Mouse (Mus musculus): ENCODE results near the gene Cdc42se2.

The Cdc42se2 gene

DNA sequence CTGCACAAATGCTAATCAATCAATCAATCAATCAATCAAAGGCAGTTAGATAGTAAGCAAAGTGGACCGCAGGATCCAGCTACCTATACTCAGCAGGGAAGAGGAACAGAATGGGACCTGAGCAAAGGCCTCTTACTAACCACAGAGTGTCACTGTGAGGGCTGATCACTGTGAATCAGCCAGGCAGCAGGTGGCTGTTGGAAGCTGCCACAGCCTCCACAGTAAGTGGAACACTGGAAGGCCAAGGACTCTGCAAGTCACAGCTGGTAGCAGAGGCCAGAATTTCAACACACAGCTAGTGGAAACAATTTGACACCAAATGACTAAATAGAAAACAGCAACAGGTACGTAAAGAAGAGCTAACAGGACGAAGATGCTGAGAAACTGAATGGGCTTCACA, 68.9 kb downstream of the Cdc42se2 start:
- no peak for ATAC-seq (ENCODE audit: insufficient number of reproducible peaks, low FRiP score, low TSS enrichment)

DNA sequence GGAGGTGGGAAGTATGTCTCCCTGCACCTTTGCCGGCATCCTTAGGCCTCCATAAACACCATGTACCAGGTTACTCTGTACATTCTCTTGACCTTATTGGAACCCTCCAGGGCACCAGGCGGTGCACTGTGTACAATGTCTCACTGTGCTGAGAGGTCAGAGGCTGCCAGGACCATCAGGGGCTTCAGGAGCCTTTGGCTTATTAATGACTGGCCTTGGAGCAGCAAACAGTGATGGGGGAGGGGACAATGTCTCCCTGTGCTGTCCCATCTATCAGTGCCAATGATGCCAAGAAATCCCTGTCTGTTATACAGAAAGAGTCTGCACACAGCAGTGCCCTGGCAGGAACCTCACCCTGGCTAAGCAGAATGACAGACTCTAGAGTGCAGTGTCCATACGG, 69.6 kb downstream of the Cdc42se2 start:
- peak; percentile 40; the same call in 1 of the 2 replicates for ATAC-seq (ENCODE audit: insufficient number of reproducible peaks, low FRiP score, low TSS enrichment)

DNA sequence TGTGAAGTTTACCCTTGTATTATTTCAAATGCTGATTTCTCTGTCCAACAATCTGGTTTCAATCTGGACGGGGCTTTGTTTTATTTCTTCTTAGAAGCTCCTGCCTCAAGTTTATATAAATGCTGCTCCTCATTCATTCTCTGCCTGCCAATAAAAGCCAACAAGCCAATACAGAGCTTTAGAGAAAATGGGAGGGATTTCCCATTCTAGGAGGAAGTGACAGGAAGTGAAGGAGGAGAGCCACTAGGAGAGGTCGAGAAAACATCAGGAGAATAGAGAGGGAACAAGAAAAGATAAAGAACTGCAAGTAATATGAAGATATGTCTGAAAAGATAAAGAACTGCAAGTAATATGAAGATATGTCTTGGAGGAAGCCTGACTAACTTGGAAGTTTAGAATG, 74.6 kb downstream of the Cdc42se2 start:
- ATAC-seq (ENCODE audit: insufficient number of reproducible peaks, low FRiP score, low TSS enrichment), result no peak

- no peak for ATAC-seq (ENCODE audit: insufficient number of reproducible peaks, low FRiP score, low TSS enrichment)
Observed at GRCm38 (mm10) chr11:54710512-54711293, 76.8 kb downstream of the Cdc42se2 start.

DNA sequence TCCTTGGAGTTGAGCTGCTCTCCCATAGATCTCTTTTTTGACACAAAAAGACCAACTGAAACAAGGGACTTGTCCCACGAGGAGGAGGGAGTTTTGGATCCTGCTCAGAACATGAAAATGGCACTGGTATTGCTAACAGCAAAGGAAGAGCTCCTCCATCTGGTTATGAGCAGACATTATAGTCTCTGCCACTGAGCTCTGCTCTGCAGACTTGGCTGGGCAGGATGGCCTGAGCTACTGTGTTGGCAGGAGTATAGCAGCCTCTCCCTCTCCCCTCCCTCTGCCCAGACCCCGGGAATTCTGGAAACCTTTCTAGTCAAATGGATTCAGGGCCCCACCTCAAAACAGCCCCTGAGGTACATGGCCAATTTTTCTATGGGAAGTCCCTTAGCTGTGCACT, 77.8 kb downstream of the Cdc42se2 start:
- no peak for ATAC-seq (ENCODE audit: insufficient number of reproducible peaks, low FRiP score, low TSS enrichment)

GRCm38 (mm10) chr11:54708153-54708552, 79.3 kb downstream of the Cdc42se2 start:
- ATAC-seq (ENCODE audit: insufficient number of reproducible peaks, low FRiP score, low TSS enrichment), result no peak

GRCm38 (mm10) chr11:54703306-54703705, 84.2 kb downstream of the Cdc42se2 start:
- ATAC-seq (ENCODE audit: insufficient number of reproducible peaks, low FRiP score, low TSS enrichment), result no peak

DNA sequence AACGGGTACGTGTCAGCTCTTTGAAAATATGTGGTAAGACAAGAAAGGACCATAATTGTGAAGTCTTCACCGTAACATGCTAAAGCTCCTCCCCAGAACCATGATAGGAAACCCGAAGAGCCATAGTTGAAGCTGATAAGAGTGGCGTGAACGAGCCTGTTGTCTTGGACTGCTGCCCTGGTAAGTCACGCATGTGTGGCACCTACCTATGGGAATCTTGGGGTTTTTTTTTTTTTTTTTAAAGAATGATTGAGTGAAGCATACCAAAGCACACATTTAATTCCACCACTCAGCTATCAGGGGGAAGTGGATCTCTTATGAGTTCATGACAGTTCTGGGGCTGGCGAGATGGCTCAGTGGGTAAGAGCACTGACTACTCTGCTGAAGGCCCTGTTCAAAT, 85.6 kb downstream of the Cdc42se2 start:
- ATAC-seq (ENCODE audit: insufficient number of reproducible peaks, low FRiP score, low TSS enrichment), result no peak

DNA sequence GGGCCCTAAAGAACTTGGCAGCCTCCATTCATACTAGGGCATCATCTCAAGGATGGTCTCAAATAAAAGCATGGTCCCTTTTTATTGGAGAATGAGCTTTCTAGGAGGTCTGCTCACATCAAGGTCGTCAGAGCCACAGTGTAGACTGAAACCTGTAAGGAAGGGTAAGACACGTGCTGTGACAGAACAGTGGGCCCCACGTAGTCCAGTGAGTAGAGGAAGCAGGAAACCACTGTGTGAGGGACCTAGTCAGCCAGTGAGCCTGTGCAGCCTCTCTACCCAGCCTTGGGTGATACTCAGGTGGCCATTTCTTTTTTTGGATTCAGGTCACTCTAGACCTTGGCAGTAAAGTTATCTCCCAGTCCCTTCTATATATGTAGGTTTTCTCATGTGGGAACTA, 87.5 kb downstream of the Cdc42se2 start:
- ATAC-seq (ENCODE audit: insufficient number of reproducible peaks, low FRiP score, low TSS enrichment), result no peak

GRCm38 (mm10) chr11:54698636-54699035, 88.8 kb downstream of the Cdc42se2 start:
- no peak for ATAC-seq (ENCODE audit: insufficient number of reproducible peaks, low FRiP score, low TSS enrichment)

DNA sequence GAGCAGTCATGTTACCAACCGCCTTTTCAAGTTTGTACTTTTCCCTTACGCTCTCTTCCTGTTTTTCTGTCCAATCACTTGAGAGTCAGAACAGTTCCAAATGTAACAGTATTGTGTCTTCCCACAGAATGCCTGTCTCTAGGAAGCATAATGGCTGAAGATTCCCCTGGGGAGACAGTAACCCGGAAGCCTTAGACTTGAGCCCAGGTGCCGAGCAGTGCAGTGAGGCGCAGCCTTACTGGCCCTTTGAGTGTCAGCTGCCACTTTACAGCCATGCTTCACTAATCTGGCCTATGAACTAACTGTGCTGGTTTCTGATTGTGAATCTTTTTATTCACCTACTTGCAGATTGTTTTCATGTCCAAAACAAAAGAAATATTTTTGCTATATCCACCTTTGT, 89.9 kb downstream of the Cdc42se2 start:
- ATAC-seq (ENCODE audit: insufficient number of reproducible peaks, low FRiP score, low TSS enrichment), result no peak

- ATAC-seq (ENCODE audit: insufficient number of reproducible peaks, low FRiP score, low TSS enrichment), result no peak
Observed at GRCm38 (mm10) chr11:54695951-54696350, 91.5 kb downstream of the Cdc42se2 start.

GRCm38 (mm10) chr11:54694291-54694690, 93.2 kb downstream of the Cdc42se2 start:
- no peak for ATAC-seq (ENCODE audit: insufficient number of reproducible peaks, low FRiP score, low TSS enrichment)

DNA sequence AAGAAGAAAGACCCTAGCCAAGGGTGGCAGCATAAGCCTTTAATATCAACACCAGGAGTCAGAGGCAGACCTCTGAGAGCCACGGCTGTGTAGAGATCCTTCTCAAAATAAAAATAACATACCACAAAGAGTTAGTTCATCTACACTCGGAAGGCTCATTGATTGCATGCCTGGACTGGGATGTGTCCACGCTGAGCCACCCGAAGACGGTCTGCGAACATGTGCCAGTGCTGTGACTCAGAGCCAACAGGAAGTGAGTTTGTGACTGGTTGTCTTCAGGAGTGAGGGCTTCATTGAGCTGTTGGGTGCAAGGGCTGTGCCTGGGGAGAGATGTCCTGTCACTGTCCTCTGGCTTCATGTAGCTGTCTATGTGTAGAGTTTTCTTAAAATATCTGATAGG, 93.8 kb downstream of the Cdc42se2 start:
- no peak for ATAC-seq (ENCODE audit: insufficient number of reproducible peaks, low FRiP score, low TSS enrichment)

DNA sequence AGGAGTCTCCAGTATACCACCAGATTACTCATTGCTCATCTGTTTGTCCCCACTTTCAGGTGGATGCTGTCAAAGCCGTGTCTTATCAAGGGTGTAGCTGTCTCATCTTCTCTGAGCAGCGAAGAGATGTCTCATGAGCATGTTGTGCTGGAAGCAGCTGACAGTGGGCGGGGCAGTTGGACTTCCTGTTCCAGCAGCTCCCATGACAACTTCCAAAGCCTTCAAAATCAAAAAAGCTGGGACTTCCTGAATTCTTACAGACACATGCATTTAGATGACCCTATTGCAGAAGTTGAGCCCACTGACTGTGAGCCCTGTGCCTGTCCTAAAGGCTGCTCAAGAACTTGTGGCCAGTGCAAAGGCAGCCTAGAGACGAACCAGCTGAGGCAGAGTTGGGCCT, 96.3 kb downstream of the Cdc42se2 start:
- ATAC-seq (ENCODE audit: insufficient number of reproducible peaks, low FRiP score, low TSS enrichment), result no peak

DNA sequence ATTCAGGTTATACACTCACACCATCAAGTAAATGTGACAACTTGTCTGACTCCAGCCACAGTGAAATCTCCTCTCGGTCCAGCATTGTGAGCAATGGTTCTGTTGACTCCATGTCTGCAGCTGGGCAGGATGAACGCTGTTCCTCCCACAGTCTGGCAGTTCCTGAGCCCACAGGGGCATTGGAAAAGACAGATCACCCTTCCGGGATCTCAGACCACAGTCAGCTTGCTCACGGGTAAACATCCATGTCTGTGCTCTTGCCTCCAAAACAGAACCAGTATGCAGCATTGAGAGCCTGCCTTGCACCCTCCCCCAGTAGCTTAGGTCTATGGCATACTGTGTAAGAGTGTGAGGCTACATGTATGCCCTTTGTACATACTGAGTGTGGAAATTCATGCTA, 97.3 kb downstream of the Cdc42se2 start:
- ATAC-seq (ENCODE audit: insufficient number of reproducible peaks, low FRiP score, low TSS enrichment), result no peak

DNA sequence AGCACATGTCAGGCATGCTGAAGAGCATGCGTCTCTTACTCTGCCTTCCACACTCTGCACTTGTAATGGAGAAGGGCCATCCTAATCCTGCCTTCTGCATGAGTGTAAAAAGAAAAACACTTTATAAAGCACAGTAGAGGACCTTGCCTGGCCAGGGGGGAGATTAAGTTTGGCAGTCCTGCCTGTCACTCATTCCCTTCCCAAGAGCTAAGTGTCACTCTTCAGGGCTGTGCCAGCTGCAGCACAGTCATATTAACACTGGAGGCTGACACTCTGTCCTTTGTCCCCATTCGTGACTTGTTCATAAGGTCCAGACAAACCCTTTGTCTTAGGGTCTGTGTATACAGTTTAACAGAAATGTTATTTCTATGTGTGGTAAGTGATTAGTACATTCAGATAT, 102.6 kb downstream of the Cdc42se2 start:
- no peak for ATAC-seq (ENCODE audit: insufficient number of reproducible peaks, low FRiP score, low TSS enrichment)

DNA sequence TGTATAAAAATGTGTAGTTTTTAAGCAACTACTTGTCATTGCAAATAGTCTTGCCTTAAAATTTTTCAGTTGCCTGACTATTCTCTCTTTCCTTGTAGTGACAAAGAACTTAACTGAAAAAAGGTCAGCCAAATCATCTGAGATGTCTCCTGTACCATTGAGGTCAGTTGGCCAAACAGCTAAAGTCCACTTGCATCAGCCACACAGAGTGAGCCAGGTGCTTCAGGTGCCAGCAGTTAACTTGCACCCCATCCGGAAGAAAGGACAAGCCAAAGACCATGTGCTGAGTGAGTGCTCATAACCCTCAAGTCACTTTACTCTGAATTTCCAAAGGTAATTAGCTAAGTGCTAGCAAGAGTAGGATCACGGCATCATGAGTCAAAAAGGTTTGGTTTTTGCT, 108.3 kb downstream of the Cdc42se2 start:
- no peak for ATAC-seq (ENCODE audit: insufficient number of reproducible peaks, low FRiP score, low TSS enrichment)

GRCm38 (mm10) chr11:54675792-54676489, 111.5 kb downstream of the Cdc42se2 start:
- ATAC-seq (ENCODE audit: insufficient number of reproducible peaks, low FRiP score, low TSS enrichment), result no peak

DNA sequence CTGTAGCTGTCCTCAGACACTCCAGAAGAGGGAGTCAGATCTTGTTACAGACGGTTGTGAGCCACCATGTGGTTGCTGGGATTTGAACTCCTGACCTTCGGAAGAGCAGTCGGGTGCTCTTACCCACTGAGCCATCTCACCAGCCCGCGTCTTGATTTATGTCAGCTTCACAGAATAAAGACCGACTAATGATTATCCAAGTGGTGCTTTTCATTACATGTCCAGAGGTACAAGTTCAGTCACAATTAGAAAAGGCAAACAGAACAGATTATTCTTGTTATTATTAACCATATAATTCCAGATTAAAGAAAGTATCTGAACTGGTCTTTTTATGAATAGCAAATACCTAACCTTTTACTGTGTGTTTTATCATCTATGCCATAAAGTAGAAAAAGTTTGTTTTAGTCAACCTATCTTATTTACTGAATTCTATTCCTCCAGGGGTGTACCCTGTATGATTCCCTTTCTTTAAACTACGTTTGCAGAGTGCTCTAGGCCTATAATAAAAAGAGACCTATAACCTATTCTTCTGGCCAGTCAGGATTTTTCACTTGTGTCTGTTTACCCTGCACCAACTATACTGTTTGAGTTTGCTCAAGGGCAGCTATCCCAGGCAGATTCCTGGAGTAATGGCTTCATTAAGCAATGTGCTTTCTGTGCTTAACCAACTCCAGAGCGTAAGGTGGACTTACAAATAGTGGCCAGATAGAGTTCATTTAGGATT, 113.7 kb downstream of the Cdc42se2 start:
- no peak for ATAC-seq (ENCODE audit: insufficient number of reproducible peaks, low FRiP score, low TSS enrichment)

All from cerebellum, adult (tissue).